Comparison of ENCODE assay signal across 9 mouse cellular contexts in the genomic region with DNA sequence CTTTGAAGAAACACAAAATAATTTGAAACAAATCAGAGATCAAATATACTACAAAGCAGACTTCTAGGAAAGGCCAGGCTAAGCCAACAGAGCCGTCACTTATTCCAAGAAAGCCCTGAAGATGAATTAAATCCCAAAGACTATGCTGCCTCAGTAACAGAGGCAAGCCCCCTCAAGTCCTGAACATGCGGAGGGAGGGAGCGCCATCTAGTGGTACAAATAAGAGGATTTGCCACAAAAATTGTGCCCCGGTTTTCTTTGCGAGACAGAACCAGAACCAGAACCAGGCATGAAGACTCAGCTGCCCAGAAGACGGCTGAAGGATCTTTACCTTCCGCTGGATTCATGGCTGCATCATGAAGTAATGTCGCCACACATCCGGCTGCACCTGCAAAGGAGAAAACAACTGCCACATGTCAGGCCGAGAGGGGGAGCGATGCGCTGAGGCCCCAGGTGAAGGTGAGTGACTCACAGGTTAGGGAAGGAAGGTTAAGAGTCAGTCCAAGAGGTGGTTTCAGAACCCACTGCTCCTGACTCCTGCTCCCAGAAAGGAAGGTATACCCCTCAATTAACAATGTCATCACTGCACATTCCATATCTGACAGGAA. TPM values are rescaled to one million over a fixed set of nuclear protein-coding genes. Genes with fewer than 3 reads are reported as not detected.
DNase-seq lines count a peak whose midpoint lies in the region; ATAC-seq and TF ChIP-seq lines count a peak whose summit lies in the region.
"Had no signal": no experiment of that assay in that cellular context is flagged by ENCODE, and none has a peak within 500 bp of the region (broad histone marks: within the 10 kb centered on the region; RNA-seq: fewer than 3 reads in every experiment).

No protein-coding gene starts in this region.

- no peak overlapping the region for H3K27ac ChIP-seq in left cerebral cortex, adult 2 months
- no peak overlapping the region for H3K27ac ChIP-seq in bone marrow macrophage, adult 2 months (ENCODE audit: insufficient read depth, low read depth, low read length)
- no peak overlapping the region for H3K27ac ChIP-seq in hindbrain, postnatal 0 days
- no peak overlapping the region for H3K27ac ChIP-seq in midbrain, embryonic 14.5 days (replicated peaks; ENCODE audit: low read depth, low read length)

- H3K9me3 ChIP-seq in hindbrain, postnatal 0 days (ENCODE audit: low read length), result no peaks in the 10 kb centered on the region
- H3K9me3 ChIP-seq in midbrain, embryonic 14.5 days (ENCODE audit: control insufficient read depth, low read length), result no peaks in the 10 kb centered on the region

- 56% methylated on average over 12 of the region's 12 CpGs for WGBS in hindbrain, postnatal 0 days
- WGBS in midbrain, embryonic 14.5 days, result 51% methylated on average over 12 of the region's 12 CpGs

- peak; percentile 41 to 43 for DNase-seq in adrenal gland, adult 18-20 months (ENCODE audit: low spot score in 2 of 2)
- no peak for DNase-seq in adrenal gland, adult 8-10 months
- DNase-seq in left cerebral cortex, adult 2 months (ENCODE audit: extremely low spot score in 1 of 2, low spot score in 2 of 2), result peak; percentile 35 to 58
- no peak for DNase-seq in left cerebral cortex, adult 8-10 months (ENCODE audit: low spot score in 2 of 2)
- DNase-seq in hindbrain, postnatal 0 days (ENCODE audit: low spot score), result peak; percentile 82
- peak; percentile 85 for DNase-seq in midbrain, embryonic 14.5 days

- TF ChIP-seq POLR2A in bone marrow macrophage, adult 2 months (IDR thresholded peaks at IDR 0.05; ENCODE audit: borderline replicate concordance, low read depth, low read length), result no peak

- intact Hi-C loops in left cerebral cortex, adult 2 months (cut with DNase I), result loop anchor here (2.0 kb wide), 2 partner anchors 35 to 135 kb away; no protein-coding TSS in a partner anchor

- H3K4me2 ChIP-seq in hindbrain, postnatal 0 days (ENCODE audit: low read depth, low read length), result no peak overlapping the region
- H3K4me2 ChIP-seq in midbrain, embryonic 14.5 days (ENCODE audit: low read length), result no peak overlapping the region

- peaks cover 37% of the 10 kb centered on the region for H3K4me1 ChIP-seq in bone marrow macrophage, adult 2 months (ENCODE audit: control insufficient read depth, insufficient read depth, low read length)
- H3K4me1 ChIP-seq in hindbrain, postnatal 0 days (ENCODE audit: insufficient read depth, low read length), result no peaks in the 10 kb centered on the region
- no peaks in the 10 kb centered on the region for H3K4me1 ChIP-seq in midbrain, embryonic 14.5 days (ENCODE audit: control insufficient read depth, insufficient read depth, low read length)

- no peak overlapping the region for H3K4me3 ChIP-seq in left cerebral cortex, adult 2 months
- H3K4me3 ChIP-seq in bone marrow macrophage, adult 2 months (ENCODE audit: insufficient read depth, low read length), result no peak overlapping the region
- no peak overlapping the region for H3K4me3 ChIP-seq in hindbrain, postnatal 0 days (ENCODE audit: low read length)
- H3K4me3 ChIP-seq in midbrain, embryonic 14.5 days (replicated peaks; ENCODE audit: low read depth, low read length), result no peak overlapping the region

- no peak for ATAC-seq in hindbrain, postnatal 0 days
- no peak for ATAC-seq in midbrain, embryonic 14.5 days (ENCODE audit: low FRiP score, low TSS enrichment)
- no peak for ATAC-seq in inflammation-experienced regulatory T-cells, adult 6 months

- no peak overlapping the region for H3K9ac ChIP-seq in hindbrain, postnatal 0 days (replicated peaks; ENCODE audit: low read length)
- no peak overlapping the region for H3K9ac ChIP-seq in midbrain, embryonic 14.5 days (replicated peaks; ENCODE audit: low read length)

- H3K27me3 ChIP-seq in hindbrain, postnatal 0 days (ENCODE audit: insufficient read depth, low read length), result no peaks in the 10 kb centered on the region
- no peaks in the 10 kb centered on the region for H3K27me3 ChIP-seq in midbrain, embryonic 14.5 days (ENCODE audit: control insufficient read depth, insufficient read depth, low read length)

- H3K36me3 ChIP-seq in hindbrain, postnatal 0 days (ENCODE audit: insufficient read depth, low read length), result peaks cover 11% of the 10 kb centered on the region; the same call in 1 of the 2 replicates
- peaks cover 17% of the 10 kb centered on the region for H3K36me3 ChIP-seq in midbrain, embryonic 14.5 days (ENCODE audit: control insufficient read depth, insufficient read depth, low read length)

- peak; percentile 90 for TF ChIP-seq CTCF in left cerebral cortex, adult 2 months (IDR thresholded peaks at IDR 0.05)
- TF ChIP-seq CTCF in bone marrow macrophage, adult 2 months (IDR thresholded peaks at IDR 0.05; ENCODE audit: low read depth, low read length), result peak; percentile 93
- peak; percentile 89 for TF ChIP-seq CTCF in hindbrain, postnatal 0 days (IDR thresholded peaks at IDR 0.05; ENCODE audit: low read depth)

RNA-seq across cellular contexts. Expression of a gene that starts 9.1 kb away (rescaled TPM):
- total RNA-seq in adrenal gland, adult 18-20 months (2021), result 10 to 100 TPM; 57.5 to 78.5 TPM
- total RNA-seq in adrenal gland, adult 8-10 months (2022), result 100 to 1,000 TPM in 1 of 4 experiments, 10 to 100 TPM in 3; 78.4 to 112 (median 83.7) TPM
- 10 to 100 TPM; 43.3 to 46.3 TPM for total RNA-seq in left cerebral cortex, adult 2 months (2021)
- total RNA-seq in left cerebral cortex, adult 8-10 months (2022), result 10 to 100 TPM; 44.9 to 53.6 (median 48.0) TPM
- 34.1 and 40.1 TPM in 2 replicates for polyA plus RNA-seq in bone marrow macrophage, adult 2 months (2012; ENCODE audit: insufficient read depth, insufficient read length, missing spikeins)
- total RNA-seq in hindbrain, postnatal 0 days (2014; rRNA removed), result 35.7 and 53.1 TPM in 2 replicates
- polyA plus RNA-seq in hindbrain, postnatal 0 days (2015; fragmentation: Nextera tagmentation; extraction: Ambion mirVana), result 16.1 and 18.1 TPM in 2 replicates
- polyA plus RNA-seq in midbrain, embryonic 14.5 days (2014; fragmentation: Nextera tagmentation; extraction: Ambion mirVana), result 10.8 and 16.7 TPM in 2 replicates
- polyA plus RNA-seq in inflammation-experienced regulatory T-cells, adult 6 months (2017; shearing (Covaris generic)), result 10 to 100 TPM in 2 of 3 experiments, 1 to 10 TPM in 1; 4.6 to 14.1 (median 12.4) TPM

RNA-seq across cellular contexts. Expression of a gene that starts 23.9 kb away (rescaled TPM):
- 10 to 100 TPM; 13.0 to 20.6 TPM for total RNA-seq in adrenal gland, adult 18-20 months (2021)
- total RNA-seq in adrenal gland, adult 8-10 months (2022), result 10 to 100 TPM; 18.1 to 27.3 (median 23.6) TPM
- total RNA-seq in left cerebral cortex, adult 2 months (2021), result 10 to 100 TPM; 21.7 to 22.4 TPM
- 10 to 100 TPM; 17.8 to 21.6 (median 18.7) TPM for total RNA-seq in left cerebral cortex, adult 8-10 months (2022)
- polyA plus RNA-seq in bone marrow macrophage, adult 2 months (2012; ENCODE audit: insufficient read depth, insufficient read length, missing spikeins), result 23.4 and 26.1 TPM in 2 replicates
- total RNA-seq in hindbrain, postnatal 0 days (2014; rRNA removed), result 6.1 and 7.9 TPM in 2 replicates
- 7.2 and 8.7 TPM in 2 replicates for polyA plus RNA-seq in hindbrain, postnatal 0 days (2015; fragmentation: Nextera tagmentation; extraction: Ambion mirVana)
- 10.3 and 10.5 TPM in 2 replicates for polyA plus RNA-seq in midbrain, embryonic 14.5 days (2014; fragmentation: Nextera tagmentation; extraction: Ambion mirVana)
- 10 to 100 TPM in 1 of 3 experiments, 1 to 10 TPM in 2; 6.7 to 10.7 (median 7.2) TPM for polyA plus RNA-seq in inflammation-experienced regulatory T-cells, adult 6 months (2017; shearing (Covaris generic))

RNA-seq across cellular contexts. Expression of a gene that starts 53.4 kb away (rescaled TPM):
- total RNA-seq in adrenal gland, adult 18-20 months (2021), result not detected
- not detected for total RNA-seq in adrenal gland, adult 8-10 months (2022)
- total RNA-seq in left cerebral cortex, adult 2 months (2021), result not detected
- total RNA-seq in left cerebral cortex, adult 8-10 months (2022), result not detected
- polyA plus RNA-seq in bone marrow macrophage, adult 2 months (2012; ENCODE audit: insufficient read depth, insufficient read length, missing spikeins), result not detected in 2 replicates
- not detected in 2 replicates for total RNA-seq in hindbrain, postnatal 0 days (2014; rRNA removed)
- not detected in 2 replicates for polyA plus RNA-seq in hindbrain, postnatal 0 days (2015; fragmentation: Nextera tagmentation; extraction: Ambion mirVana)
- 0.30 and 0.62 TPM in 2 replicates for polyA plus RNA-seq in midbrain, embryonic 14.5 days (2014; fragmentation: Nextera tagmentation; extraction: Ambion mirVana)
- not detected for polyA plus RNA-seq in inflammation-experienced regulatory T-cells, adult 6 months (2017; shearing (Covaris generic))
- total RNA-seq: gastrocnemius, postnatal 36 days had no signal

Comparison
In these comparisons a context has a peak if more than half of its experiments do, and no peak if none do; other contexts are left out.
1. DNase-seq: peak in adrenal gland, adult 18-20 months (2 of 2), left cerebral cortex, adult 2 months (2 of 2), hindbrain, postnatal 0 days (single experiment) and midbrain, embryonic 14.5 days (single experiment); none in adrenal gland, adult 8-10 months (single experiment) and left cerebral cortex, adult 8-10 months (0 of 2).
2. Peak in every context shown above with its lines, with median percentiles within 50 percentile points of each other: CTCF ChIP-seq.